Mouse (Mus musculus) neural tube, embryonic 11.5 days (tissue): ENCODE measurements around the gene Zfp663. TPM values are rescaled to one million over a fixed set of nuclear protein-coding genes. Genes with fewer than 3 reads are reported as not detected.

Experiments
- ATAC-seq: fragments of 200-750 bp; cut with Nextera tagmentation; 2 replicates; pipeline ENCODE4 v1.8.0; 2017; ENCODE audit warnings: moderate number of reproducible peaks, mild to moderate bottlenecking, moderate TSS enrichment, moderate library complexity; ENCODE audit not compliant: insufficient read depth, low FRiP score, low TSS enrichment
- DNase-seq: peaks from one replicate; pipeline ENCODE4 v3.0.0-alpha.2; 2015; ENCODE audit warnings: low spot score
- H3K27ac ChIP-seq: fragments of 300-500 bp; sonication (generic); 2 replicates; pipeline ENCODE4 v1.5.1; 2014; ENCODE audit warnings: low read depth, mild to moderate bottlenecking, low read length
- H3K27me3 ChIP-seq: fragments of 300-500 bp; sonication (generic); 2 replicates; pipeline ENCODE4 v1.6.1; 2014; ENCODE audit warnings: mild to moderate bottlenecking, low read length, mixed read lengths; ENCODE audit not compliant: control insufficient read depth, insufficient read depth
- H3K36me3 ChIP-seq: fragments of 300-500 bp; sonication (generic); 2 replicates; pipeline ENCODE4 v1.6.1; 2014; ENCODE audit warnings: mild to moderate bottlenecking, low read length, moderate library complexity, mixed read lengths; ENCODE audit not compliant: control insufficient read depth, insufficient read depth
- H3K4me1 ChIP-seq: fragments of 300-500 bp; sonication (generic); 2 replicates; pipeline ENCODE4 v1.6.1; 2014; ENCODE audit warnings: low read length, mixed read lengths; ENCODE audit not compliant: control insufficient read depth, insufficient read depth
- H3K4me2 ChIP-seq: fragments of 300-500 bp; sonication (generic); 2 replicates; pipeline ENCODE4 v1.6.1; 2014; ENCODE audit warnings: low read depth, mild to moderate bottlenecking, moderate library complexity
- H3K4me3 ChIP-seq: fragments of 300-500 bp; sonication (generic); 2 replicates; pipeline ENCODE4 v1.5.1; 2014; ENCODE audit warnings: low read depth, low read length
- H3K9ac ChIP-seq: fragments of 300-500 bp; sonication (generic); 2 replicates; pipeline ENCODE4 v1.6.1; 2014; ENCODE audit warnings: mild to moderate bottlenecking, low read length
- H3K9me3 ChIP-seq: fragments of 300-500 bp; sonication (generic); 2 replicates; pipeline ENCODE4 v1.6.1; 2016; ENCODE audit warnings: low read length; ENCODE audit not compliant: control insufficient read depth
- WGBS: fragments of 180-500 bp; shearing (Covaris S2); extraction: QIAGEN DNeasy Blood & Tissue Kit; methylation state at CpG from one replicate; pipeline ENCODE4 v1.1.7; 2014; 5-methylcytosine and 5-hydroxymethylcytosine counted together
- polyA plus RNA-seq: library from polyadenylated mRNA; unstranded; fragments of >200 nt; fragmentation: Nextera tagmentation; extraction: Ambion mirVana; gene quantifications from 2 replicates; pipeline ENCODE4 v1.2.1, GENCODE M21; 2014

Gene Zfp663
- polyA plus RNA-seq, 1 experiment from 2014 or later, result 6.1 TPM

- Histone ChIP-seq H3K4me3 (peak within 1 kb of the TSS; percentile 89), H3K9me3 (no peaks in the 10 kb centered on the region), H3K4me1 (peaks cover 35% of the 10 kb centered on the region), H3K36me3 (no peaks in the 10 kb centered on the region), H3K27me3 (no peaks in the 10 kb centered on the region), H3K4me2 (peak within 1 kb of the TSS; percentile 91), H3K9ac (peak within 1 kb of the TSS; percentile 86), H3K27ac (peak within 1 kb of the TSS; percentile 44)
- ATAC-seq (peak; percentile 97), DNase-seq (peak; percentile 96)
- WGBS, result under 1% methylated on average over 50 of the region's 55 CpGs
These were observed 42.0 kb downstream of the Zfp663 start, which contains the start of gene Elmo2 for GRCm38 (mm10) chr2:165326304-165327190. Gene Elmo2 (minus strand): TSS chr2:165326479.

GRCm38 (mm10) chr2:165325521-165326303 lies 42.8 kb downstream of the Zfp663 start:
- DNase-seq (no peak), ATAC-seq (peak; percentile 43)
- 2% methylated on average over 30 of the region's 30 CpGs for WGBS
- peak overlapping the region; percentile 89 for H3K4me3 ChIP-seq
- H3K4me1 ChIP-seq, result peaks cover 40% of the 10 kb centered on the region
- no peaks in the 10 kb centered on the region for H3K27me3 ChIP-seq
- H3K36me3 ChIP-seq, result no peaks in the 10 kb centered on the region
- peak overlapping the region; percentile 86 for H3K9ac ChIP-seq
- H3K27ac ChIP-seq, result no peak overlapping the region
- peak overlapping the region; percentile 91 for H3K4me2 ChIP-seq
- no peaks in the 10 kb centered on the region for H3K9me3 ChIP-seq

GRCm38 (mm10) chr2:165323928-165324327 lies 44.6 kb downstream of the Zfp663 start:
- Histone ChIP-seq H3K36me3 (no peaks in the 10 kb centered on the region), H3K4me1 (peaks cover 40% of the 10 kb centered on the region), H3K4me3 (no peak overlapping the region), H3K27me3 (no peaks in the 10 kb centered on the region), H3K9me3 (no peaks in the 10 kb centered on the region), H3K9ac (peak overlapping the region; percentile 32; the same call in 1 of the 2 replicates), H3K27ac (no peak overlapping the region), H3K4me2 (no peak overlapping the region)
- ATAC-seq, result no peak
- 43% methylated on average over 5 of the region's 5 CpGs for WGBS
- no peak for DNase-seq

GRCm38 (mm10) chr2:165323484-165323883 lies 45.0 kb downstream of the Zfp663 start:
- ATAC-seq, result no peak
- Histone ChIP-seq H3K27me3 (no peaks in the 10 kb centered on the region), H3K4me3 (no peak overlapping the region), H3K4me2 (no peak overlapping the region), H3K9me3 (no peaks in the 10 kb centered on the region), H3K4me1 (peaks cover 42% of the 10 kb centered on the region), H3K27ac (no peak overlapping the region), H3K9ac (no peak overlapping the region), H3K36me3 (no peaks in the 10 kb centered on the region)
- DNase-seq, result no peak
- WGBS, result 39% methylated on average over 5 of the region's 5 CpGs

- no peak for DNase-seq
- H3K4me1 ChIP-seq, result peaks cover 52% of the 10 kb centered on the region
- H3K4me2 ChIP-seq, result no peak overlapping the region
- H3K9ac ChIP-seq, result no peak overlapping the region
- no peak overlapping the region for H3K4me3 ChIP-seq
- H3K27ac ChIP-seq, result no peak overlapping the region
- 91% methylated on average over 22 of the region's 22 CpGs for WGBS
- H3K36me3 ChIP-seq, result no peaks in the 10 kb centered on the region
- H3K27me3 ChIP-seq, result no peaks in the 10 kb centered on the region
- no peaks in the 10 kb centered on the region for H3K9me3 ChIP-seq
- no peak for ATAC-seq
These were observed 46.4 kb downstream of the Zfp663 start for GRCm38 (mm10) chr2:165321981-165322735.

- Histone ChIP-seq H3K9ac (no peak overlapping the region), H3K36me3 (no peaks in the 10 kb centered on the region), H3K4me3 (no peak overlapping the region), H3K27ac (0 out of 2 replicates have a peak overlapping the region, but pooled peaks have one; percentile 23), H3K4me1 (peaks cover 53% of the 10 kb centered on the region), H3K27me3 (no peaks in the 10 kb centered on the region), H3K9me3 (no peaks in the 10 kb centered on the region), H3K4me2 (no peak overlapping the region)
- ATAC-seq (no peak), DNase-seq (no peak)
- 54% methylated on average over 8 of the region's 8 CpGs for WGBS
These were observed 47.1 kb downstream of the Zfp663 start for GRCm38 (mm10) chr2:165321381-165321888.

GRCm38 (mm10) chr2:165320531-165321150 lies 47.9 kb downstream of the Zfp663 start:
- H3K36me3 ChIP-seq, result no peaks in the 10 kb centered on the region
- no peak overlapping the region for H3K4me3 ChIP-seq
- H3K4me2 ChIP-seq, result no peak overlapping the region
- ATAC-seq (no peak), DNase-seq (no peak)
- H3K27ac ChIP-seq, result no peak overlapping the region; the same call in 1 of the 2 replicates
- H3K27me3 ChIP-seq, result no peaks in the 10 kb centered on the region
- no peak overlapping the region for H3K9ac ChIP-seq
- peaks cover 61% of the 10 kb centered on the region for H3K4me1 ChIP-seq
- WGBS, result 77% methylated on average over 12 of the region's 12 CpGs
- H3K9me3 ChIP-seq, result no peaks in the 10 kb centered on the region

GRCm38 (mm10) chr2:165319503-165319902 lies 49.0 kb downstream of the Zfp663 start:
- 65% methylated on average over 4 of the region's 4 CpGs for WGBS
- Histone ChIP-seq H3K4me3 (no peak overlapping the region), H3K27ac (no peak overlapping the region), H3K27me3 (no peaks in the 10 kb centered on the region), H3K4me1 (peaks cover 54% of the 10 kb centered on the region), H3K9me3 (no peaks in the 10 kb centered on the region), H3K4me2 (no peak overlapping the region), H3K36me3 (no peaks in the 10 kb centered on the region; the same call in 1 of the 2 replicates), H3K9ac (no peak overlapping the region)
- ATAC-seq (no peak), DNase-seq (no peak)
